Mouse (Mus musculus) neutrophil, adult 5-6 weeks (primary cell): Measurements from ENCODE around the gene Ncmap. TPM values are rescaled to one million over a fixed set of nuclear protein-coding genes. Genes with fewer than 3 reads are reported as not detected.

Experiments used
- ATAC-seq: fragments of 151-379, 151-347 bp; 2 replicates; pipeline ENCODE4 v1.8.0; 2017; ENCODE audit warnings: mild to moderate bottlenecking, moderate TSS enrichment; ENCODE audit not compliant: insufficient number of reproducible peaks, poor library complexity, low FRiP score, severe bottlenecking; ENCODE audit errors: extremely low read depth
- total RNA-seq: library from RNA; stranded (forward); fragments of 200-1000 nt; gene quantifications from 2 replicates; pipeline ENCODE4 v1.2.3, GENCODE M21; 2017

The Ncmap gene
- not detected in 2 replicates for total RNA-seq

GRCm38 (mm10) chr4:135397991-135398390 is at the start of gene Ncmap:
Ncmap (minus strand) TSS chr4:135398227.
- no peak for ATAC-seq

GRCm38 (mm10) chr4:135442473-135442872 is 44.4 kb upstream of the Ncmap start:
- ATAC-seq = no peak

GRCm38 (mm10) chr4:135439904-135440522 is 42.0 kb upstream of the Ncmap start:
- ATAC-seq = peak; percentile 57

GRCm38 (mm10) chr4:135439188-135439647 is 41.2 kb upstream of the Ncmap start:
- peak; percentile 90 for ATAC-seq

GRCm38 (mm10) chr4:135437924-135438323 is 39.9 kb upstream of the Ncmap start:
- ATAC-seq = no peak

GRCm38 (mm10) chr4:135436291-135436690 is 38.3 kb upstream of the Ncmap start:
- no peak for ATAC-seq

- ATAC-seq = no peak
Measured at GRCm38 (mm10) chr4:135434395-135434789, 36.4 kb upstream of the Ncmap start.

- peak; percentile 59 for ATAC-seq
Measured at GRCm38 (mm10) chr4:135433443-135434394, 35.7 kb upstream of the Ncmap start, which contains the start of gene Rcan3. Rcan3 (minus strand) TSS chr4:135433853.

GRCm38 (mm10) chr4:135433086-135433442 is 35.0 kb upstream of the Ncmap start:
- no peak for ATAC-seq

- no peak for ATAC-seq
Measured at GRCm38 (mm10) chr4:135429990-135430760, 32.1 kb upstream of the Ncmap start.

GRCm38 (mm10) chr4:135429383-135429782 is 31.4 kb upstream of the Ncmap start:
- no peak for ATAC-seq

GRCm38 (mm10) chr4:135426587-135426986 is 28.6 kb upstream of the Ncmap start:
- ATAC-seq = no peak

GRCm38 (mm10) chr4:135425625-135426024 is 27.6 kb upstream of the Ncmap start:
- no peak for ATAC-seq

- ATAC-seq = no peak
Measured at GRCm38 (mm10) chr4:135420961-135421360, 22.9 kb upstream of the Ncmap start.

GRCm38 (mm10) chr4:135420416-135420815 is 22.4 kb upstream of the Ncmap start:
- ATAC-seq = no peak

GRCm38 (mm10) chr4:135419996-135420395 is 22.0 kb upstream of the Ncmap start:
- no peak for ATAC-seq

GRCm38 (mm10) chr4:135416367-135416766 is 18.3 kb upstream of the Ncmap start:
- ATAC-seq = peak; percentile 32; the same call in 1 of the 2 replicates

- ATAC-seq = no peak
Measured at GRCm38 (mm10) chr4:135413491-135413890, 15.5 kb upstream of the Ncmap start.

GRCm38 (mm10) chr4:135411633-135412032 is 13.6 kb upstream of the Ncmap start:
- ATAC-seq = peak; percentile 80
